Mouse (Mus musculus) adrenal gland (tissue): ENCODE data around the gene Hes5.

ENCODE experiments used
- intact Hi-C: fragments of 180-260 bp; cut with DNase I; formaldehyde crosslinking; loops from one replicate; pipeline ENCODE4 v1.15.1; 2025

The Hes5 gene

DNA sequence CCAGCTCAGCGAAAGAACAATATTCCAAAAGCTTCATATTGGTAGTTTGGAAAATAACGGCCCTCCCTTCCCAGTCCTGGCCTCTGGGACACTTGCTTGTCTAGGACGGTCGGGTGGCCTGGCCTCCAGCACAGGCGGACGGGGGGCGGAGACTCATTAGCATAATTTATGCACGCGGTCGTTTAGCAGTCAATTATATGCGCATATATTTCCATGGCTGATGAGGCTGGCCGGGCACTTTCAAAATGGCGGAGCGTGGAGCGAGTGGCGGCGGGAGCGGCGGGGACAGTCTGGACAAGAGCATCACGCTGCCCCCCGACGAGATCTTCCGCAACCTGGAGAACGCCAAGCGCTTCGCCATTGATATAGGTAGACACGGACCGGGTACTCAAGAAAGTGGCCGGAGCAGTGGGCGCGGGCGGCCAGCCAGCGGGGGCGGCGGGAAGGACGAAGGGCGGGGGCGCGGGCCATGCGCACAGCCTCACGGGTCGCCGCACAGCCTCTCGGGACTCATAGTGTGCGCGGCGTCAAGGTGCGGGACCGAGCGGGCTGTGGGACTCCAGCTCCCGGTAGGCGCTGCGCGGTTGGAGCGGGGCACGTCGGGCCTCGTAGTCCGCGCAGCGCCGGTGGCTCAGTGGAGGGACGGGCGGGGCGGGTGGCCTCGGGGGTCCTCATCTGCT lies 3.3 kb downstream of the Hes5 start, which contains the start of gene Pank4:
Gene Pank4, plus strand, starts transcription at position 223 of the 680 bp plus-strand sequence.
- intact Hi-C loops = no loop called here

- intact Hi-C loops = no loop called here
These were observed 4.0 kb downstream of the Hes5 start for GRCm38 (mm10) chr4:154964581-154965235.

DNA sequence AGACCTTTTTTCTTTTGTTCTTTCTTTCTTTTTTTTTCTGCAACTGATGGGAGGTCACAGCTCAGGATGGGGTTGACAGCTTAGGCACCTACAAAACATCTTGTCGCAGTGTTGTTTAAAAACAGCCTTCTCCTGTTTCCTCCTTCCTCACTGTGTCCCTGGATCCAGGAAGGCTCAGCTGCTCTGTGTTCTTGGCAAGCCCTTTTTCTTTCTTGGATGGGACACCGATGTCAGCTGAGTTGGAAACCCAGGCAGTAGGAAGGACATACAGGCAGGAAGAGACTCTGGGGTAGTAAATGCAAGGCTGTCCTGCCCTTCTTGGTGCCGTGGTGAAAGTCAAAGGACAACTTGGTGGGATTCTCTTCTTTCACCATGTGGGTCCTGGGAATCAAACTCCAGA lies 5.1 kb downstream of the Hes5 start:
- intact Hi-C loops = no loop called here

GRCm38 (mm10) chr4:154967173-154967572 lies 6.5 kb downstream of the Hes5 start:
- intact Hi-C loops = no loop called here

DNA sequence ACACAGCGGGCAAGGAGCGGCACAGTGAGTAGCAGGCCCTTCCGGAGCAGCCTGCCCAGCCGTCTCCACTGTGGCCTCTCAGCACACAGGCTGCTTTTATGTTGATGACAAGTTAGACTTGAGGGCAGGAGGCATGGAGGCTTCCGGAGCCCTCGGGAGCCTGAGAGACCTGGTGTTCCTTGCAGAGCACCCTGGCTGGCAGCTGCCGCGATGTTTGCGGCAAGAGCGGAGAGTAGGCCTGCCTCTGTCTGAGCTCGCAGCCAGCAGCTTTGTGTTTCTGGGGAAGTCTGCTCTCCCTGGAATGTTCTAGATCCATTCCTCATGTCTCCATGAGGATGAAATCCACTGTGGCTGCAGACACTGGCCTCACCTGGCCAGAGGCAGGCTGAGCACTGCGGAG lies 11.8 kb downstream of the Hes5 start:
- intact Hi-C loops = no loop called here

DNA sequence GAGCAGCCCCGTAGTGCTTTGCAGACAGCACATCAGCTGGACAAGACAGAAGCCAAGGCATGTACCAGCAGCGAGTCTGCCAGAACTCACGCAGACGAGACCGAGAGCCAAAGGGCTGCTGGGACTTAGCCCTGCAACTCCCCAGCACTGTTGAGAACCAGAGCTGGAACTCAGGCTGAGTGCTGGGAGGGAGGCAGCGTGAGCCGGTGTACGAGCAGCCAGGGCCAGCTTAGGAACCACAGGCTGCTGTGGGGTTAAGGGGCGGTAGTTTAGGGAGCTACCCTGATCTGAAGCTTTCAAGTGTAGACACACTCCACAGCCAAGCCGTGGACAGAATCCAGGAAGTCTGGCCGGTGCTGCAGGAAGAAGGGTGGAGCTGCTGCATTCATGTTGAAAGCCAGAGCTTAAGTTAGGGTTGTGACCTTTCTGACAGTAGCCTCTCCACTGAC lies 13.5 kb downstream of the Hes5 start:
- intact Hi-C loops = no loop called here

- intact Hi-C loops = loop anchor here (10.0 kb wide), 1 partner anchor 75 kb away; the partner anchor contains the start of gene Plch2
These were observed 19.4 kb downstream of the Hes5 start for GRCm38 (mm10) chr4:154980110-154980509.

DNA sequence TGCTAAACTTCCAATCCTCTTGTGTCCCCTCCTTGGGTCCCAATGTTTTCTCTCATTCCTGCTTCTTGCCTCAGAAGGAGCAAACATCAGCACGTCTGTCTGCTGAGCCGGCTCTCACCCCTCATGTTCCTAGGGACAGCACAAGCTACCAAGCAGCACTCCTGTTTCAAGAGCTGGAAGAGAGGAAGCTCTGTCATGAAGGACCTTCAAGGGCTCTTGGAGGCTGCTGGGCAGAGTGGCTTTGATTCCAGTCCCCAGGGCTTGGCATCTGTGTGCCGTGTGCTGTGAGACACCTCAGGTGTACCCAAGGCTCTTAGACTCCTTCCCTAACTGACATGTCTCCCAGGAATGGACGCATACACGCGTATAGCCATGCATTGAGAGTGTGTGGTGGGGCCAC lies 20.4 kb downstream of the Hes5 start:
- intact Hi-C loops = loop anchor here (10.0 kb wide), 1 partner anchor 74 kb away; the partner anchor contains the start of gene Plch2

DNA sequence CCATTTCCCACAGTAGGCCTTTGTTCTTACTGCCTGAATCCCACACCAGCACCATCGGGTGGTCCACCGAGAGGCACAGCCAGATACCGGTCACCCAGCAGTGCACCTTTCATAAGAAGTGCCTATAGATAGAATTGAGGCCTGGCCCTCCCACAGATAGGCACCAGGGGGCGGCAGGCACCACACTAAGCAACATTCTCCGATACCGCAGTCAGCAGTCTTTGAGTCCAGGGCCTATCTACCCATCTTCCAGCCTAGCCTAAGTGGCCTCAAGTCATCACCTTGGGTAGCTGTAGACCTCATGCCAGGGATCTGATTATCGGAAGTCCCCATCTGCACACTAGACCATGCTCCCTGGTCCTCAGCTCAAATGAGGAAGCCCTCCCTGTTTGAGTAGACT lies 20.8 kb downstream of the Hes5 start:
- intact Hi-C loops = loop anchor here (10.0 kb wide), 1 partner anchor 73 kb away; the partner anchor contains the start of gene Plch2

GRCm38 (mm10) chr4:154982247-154983120 lies 21.8 kb downstream of the Hes5 start:
- intact Hi-C loops = loop anchor here (10.0 kb wide), 1 partner anchor 72 kb away; the partner anchor contains the start of gene Plch2

GRCm38 (mm10) chr4:154983767-154984166 lies 23.0 kb downstream of the Hes5 start:
- intact Hi-C loops = loop anchor here (10.0 kb wide), 1 partner anchor 71 kb away; the partner anchor contains the start of gene Plch2

DNA sequence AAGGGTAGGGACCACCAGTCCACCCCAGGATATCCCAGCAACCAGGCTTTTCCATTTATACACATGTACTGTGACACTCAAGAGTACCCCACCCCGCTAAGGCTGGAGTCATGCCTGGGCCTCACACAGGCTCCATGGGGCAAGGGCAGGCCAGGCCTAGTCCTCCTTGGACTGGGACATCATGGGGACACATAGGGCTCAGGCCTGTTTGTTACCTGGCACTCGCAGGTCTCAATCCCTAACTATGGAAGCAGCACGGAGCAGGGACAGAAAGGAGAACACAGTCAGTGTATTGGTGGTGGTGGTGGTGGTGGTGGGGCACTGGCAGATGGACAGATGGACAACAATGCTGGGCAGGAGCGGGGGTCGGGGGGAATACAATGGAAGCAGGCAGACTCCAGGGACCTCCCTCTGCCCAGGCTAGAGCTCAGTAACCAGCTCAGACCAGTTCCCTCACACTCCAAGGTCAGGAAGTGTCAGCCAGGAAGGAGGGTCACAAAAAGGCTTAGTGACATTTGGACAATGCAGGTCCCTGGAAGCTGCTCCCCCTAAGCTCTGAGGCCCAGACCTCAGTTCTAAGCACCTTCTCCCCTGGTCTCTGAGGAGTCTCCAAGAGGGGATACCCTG lies 24.5 kb downstream of the Hes5 start:
- intact Hi-C loops = loop anchor here (5.0 to 10.0 kb wide), 2 partner anchors 38 to 70 kb away; partner anchors contain the start of gene Plch2

GRCm38 (mm10) chr4:154986096-154986495 lies 25.4 kb downstream of the Hes5 start:
- intact Hi-C loops = loop anchor here (5.0 to 10.0 kb wide), 2 partner anchors 39 to 69 kb away; partner anchors contain the start of gene Plch2

DNA sequence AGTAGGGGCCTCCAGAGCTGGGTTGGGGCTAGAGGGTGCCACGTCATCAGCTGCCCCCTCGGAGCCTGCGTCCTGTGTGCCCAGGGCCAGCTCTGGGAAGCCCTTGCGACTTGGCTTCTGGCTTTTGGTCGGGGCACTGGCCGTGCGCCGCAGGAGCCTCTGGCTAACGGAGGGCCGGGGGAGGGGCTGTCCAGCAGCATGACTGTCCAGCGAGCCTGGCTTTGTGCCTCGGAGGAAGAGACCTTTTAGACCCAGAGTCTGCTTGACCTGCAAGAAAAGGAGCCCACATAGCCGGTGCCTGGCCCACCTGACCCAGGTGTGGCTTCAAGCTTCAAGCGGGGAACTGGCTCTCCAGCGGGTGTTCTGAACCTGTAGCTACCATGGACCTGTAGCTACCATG lies 26.0 kb downstream of the Hes5 start:
- intact Hi-C loops = loop anchor here (5.0 to 10.0 kb wide), 2 partner anchors 39 to 68 kb away; partner anchors contain the start of gene Plch2

DNA sequence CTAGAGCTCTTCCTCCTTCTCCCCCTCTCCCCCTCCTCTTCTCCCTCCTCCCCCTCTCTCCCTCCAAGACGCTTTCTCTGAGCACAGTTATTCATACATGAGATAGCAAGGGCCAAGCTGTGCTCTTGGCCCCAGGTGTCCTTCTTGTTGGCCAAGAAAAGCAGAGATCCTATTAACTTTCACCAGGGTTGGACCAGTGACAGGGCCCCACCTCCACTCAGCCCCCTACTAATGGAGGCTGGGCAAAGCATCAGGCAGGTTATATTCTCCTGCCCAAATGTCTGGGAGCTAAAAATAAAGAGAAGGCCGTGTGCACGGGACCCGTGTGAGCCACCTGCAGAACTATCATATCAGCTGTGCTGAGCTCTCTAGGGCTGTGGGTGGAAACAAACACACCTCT lies 34.2 kb downstream of the Hes5 start:
- intact Hi-C loops = no loop called here

DNA sequence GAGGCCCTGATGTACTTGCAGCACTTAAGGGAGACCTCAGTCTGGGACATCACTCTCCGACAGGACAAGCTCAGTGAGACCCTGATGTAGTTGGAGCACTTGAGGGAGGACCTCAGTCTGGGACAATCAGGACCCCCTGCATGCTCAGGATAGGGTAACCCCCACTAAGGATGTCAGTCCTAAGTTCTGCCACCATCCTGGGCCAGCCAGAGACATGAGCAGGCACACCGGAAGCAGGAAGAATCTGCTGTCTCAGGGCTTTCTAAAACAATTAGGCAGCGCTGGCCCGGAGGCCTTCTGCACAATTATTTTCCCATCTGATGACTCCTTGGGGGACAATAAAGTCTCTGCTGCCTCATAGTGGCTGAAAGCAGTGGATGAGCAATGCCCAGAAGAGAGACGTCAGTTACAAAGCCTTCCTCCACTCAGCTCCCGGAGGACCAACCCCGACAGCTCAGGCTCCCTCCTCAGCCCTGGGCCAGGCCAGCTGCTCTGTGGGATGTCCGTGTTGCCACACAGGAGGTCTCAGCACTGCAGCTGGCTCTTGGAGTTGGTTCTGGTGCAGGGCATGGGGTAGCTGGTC lies 35.9 kb downstream of the Hes5 start:
- intact Hi-C loops = no loop called here

DNA sequence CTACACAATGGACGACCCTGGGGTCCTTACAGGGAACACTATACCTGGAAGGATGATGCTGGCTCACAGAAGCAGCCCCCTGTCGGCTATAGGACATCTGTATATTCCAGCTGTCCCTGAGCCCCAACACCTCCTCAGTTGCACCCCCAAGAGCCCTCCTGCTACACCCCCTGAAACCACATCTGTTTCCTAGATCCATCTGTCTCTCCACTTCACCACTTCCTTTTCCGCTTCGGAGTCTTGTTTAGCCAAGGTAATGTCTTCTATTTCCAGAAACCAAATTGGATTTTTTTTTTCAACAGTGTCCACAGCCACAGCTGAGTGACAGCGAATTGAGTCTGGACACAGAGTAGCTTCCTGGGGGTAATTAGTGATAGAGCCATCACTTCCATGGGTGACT lies 38.7 kb downstream of the Hes5 start:
- intact Hi-C loops = no loop called here

DNA sequence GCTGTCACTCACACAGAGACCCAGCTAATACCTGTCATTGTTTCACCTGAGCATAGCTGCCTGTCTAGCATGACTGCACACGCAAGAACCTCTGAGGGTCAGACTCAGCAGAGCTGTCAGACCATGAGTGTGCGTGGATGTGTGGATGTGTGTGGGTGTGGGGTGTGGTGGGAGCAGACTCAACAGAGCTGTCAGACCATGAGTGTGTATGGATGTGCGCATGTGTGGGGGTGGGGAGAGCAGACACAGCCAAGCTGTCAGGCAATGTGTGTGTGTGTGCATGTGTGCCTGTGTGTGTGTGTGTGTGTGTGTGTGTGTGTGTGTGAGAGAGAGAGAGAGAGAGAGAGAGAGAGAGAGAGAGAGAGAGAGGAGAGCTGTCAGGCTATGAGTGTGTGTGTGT lies 44.6 kb downstream of the Hes5 start:
- intact Hi-C loops = loop anchor here (5.0 kb wide), 1 partner anchor 42 kb away; no protein-coding TSS in a partner anchor

DNA sequence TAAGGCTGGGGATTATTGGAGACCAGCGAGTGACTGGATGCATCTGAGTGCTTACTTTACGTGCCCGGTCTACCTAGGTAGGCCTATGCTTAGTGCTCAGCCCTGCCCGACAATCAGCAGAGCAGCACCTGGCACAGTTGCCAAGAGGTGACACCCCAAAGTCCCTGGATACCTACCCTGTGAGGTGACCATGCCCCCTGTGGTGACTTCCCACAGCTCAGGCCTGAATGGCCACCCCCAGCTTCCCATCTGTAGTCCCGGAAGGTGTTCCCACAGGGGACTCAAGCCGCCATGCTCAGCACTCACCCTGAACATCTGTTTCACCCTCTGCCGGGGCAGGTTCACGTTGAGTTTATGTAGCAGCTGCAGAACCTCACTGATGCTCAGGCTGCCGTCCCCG lies 45.6 kb downstream of the Hes5 start:
- intact Hi-C loops = loop anchor here (5.0 kb wide), 1 partner anchor 41 kb away; no protein-coding TSS in a partner anchor

DNA sequence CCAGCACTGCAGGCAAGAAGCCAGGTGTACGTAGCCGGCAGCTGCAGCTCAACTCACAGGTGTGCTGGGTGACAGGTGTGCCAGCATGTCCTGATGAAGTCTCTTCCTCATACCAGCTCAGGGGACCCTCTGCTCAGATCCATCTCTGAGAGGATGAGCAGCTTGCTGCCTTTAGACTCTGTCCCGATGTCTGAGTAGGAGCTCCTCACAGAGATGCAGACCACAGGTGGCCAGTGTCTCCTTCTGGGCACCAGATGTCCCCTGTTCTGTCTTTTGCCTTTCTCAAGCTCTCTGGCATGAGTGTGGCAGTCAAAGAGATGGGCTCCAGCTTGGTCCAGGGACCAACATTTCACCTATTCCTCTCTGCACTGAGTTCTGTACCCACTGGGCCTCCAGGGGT lies 46.9 kb downstream of the Hes5 start:
- intact Hi-C loops = loop anchor here (5.0 kb wide), 1 partner anchor 40 kb away; no protein-coding TSS in a partner anchor
